Mouse (Mus musculus) kidney, adult 2 months (tissue): ENCODE measurements around the gene Pgpep1l.

Source experiments
- CTCF ChIP-seq: fragments of 200-500 bp; conservative IDR thresholded peaks from 2 replicates; pipeline ENCODE4 v1.5.1; 2011; ENCODE audit warnings: low read depth, mild to moderate bottlenecking, control low read depth, low read length, moderate library complexity, mixed read lengths; ENCODE audit not compliant: insufficient read depth, insufficient read length
- POLR2A ChIP-seq: fragments of 200-500 bp; IDR thresholded peaks from one replicate; pipeline ENCODE4 v1.6.1; 2011; ENCODE audit warnings: low read depth, low read length, control low read depth

GRCm38 (mm10) chr7:68258326-68259150 lies 5.5 kb downstream of the Pgpep1l start:
- TF ChIP-seq CTCF (no peak), POLR2A (no peak)
